Mouse (Mus musculus) megakaryocyte, embryonic 14.5 days (primary cell): ENCODE results near the gene Arhgdia. TPM values are rescaled to one million over a fixed set of nuclear protein-coding genes. Genes with fewer than 3 reads are reported as not detected.
"Not testable (repeated sequence)": the region's sequence is repeated elsewhere in the genome, so short reads cannot be mapped to it uniquely, and the experiment has no call there.

Source experiments
- H3K27me3 ChIP-seq: replicated peaks from 2 replicates; pipeline ENCODE3; 2012; ENCODE audit warnings: inconsistent platforms
- H3K36me3 ChIP-seq: replicated peaks from 2 replicates; pipeline ENCODE3; 2012; ENCODE audit warnings: low read length, inconsistent platforms, mixed read lengths
- H3K4me1 ChIP-seq: 2 replicates; pipeline ENCODE4 v1.6.1; 2012; ENCODE audit warnings: inconsistent platforms
- H3K4me3 ChIP-seq: replicated peaks from 2 replicates; pipeline ENCODE3; 2012; ENCODE audit warnings: moderate library complexity, mild to moderate bottlenecking, inconsistent platforms
- H3K9me3 ChIP-seq: 2 replicates; pipeline ENCODE4 v1.6.1; 2012; ENCODE audit warnings: inconsistent platforms
- FLI1 ChIP-seq: IDR thresholded peaks from 2 replicates; pipeline ENCODE4 v1.6.1; 2012; ENCODE audit warnings: low read length, inconsistent platforms, mixed read lengths
- GATA1 ChIP-seq: IDR thresholded peaks from 3 replicates; pipeline ENCODE4 v1.6.1; 2012; ENCODE audit warnings: mixed read lengths, low read length, inconsistent platforms, borderline replicate concordance
- polyA plus RNA-seq: library from polyadenylated mRNA; stranded (reverse); fragments of >175 nt; gene quantifications from 2 replicates; pipeline ENCODE4 v1.2.3, GENCODE M21; 2012; ENCODE audit warnings: low replicate concordance; ENCODE audit not compliant: insufficient read depth

Arhgdia gene
- polyA plus RNA-seq, 1 experiment = 1,582 TPM

GRCm38 (mm10) chr11:120572752-120573584 lies 8.5 kb downstream of the Arhgdia start, which contains the start of gene P4hb:
P4hb (minus strand) TSS chr11:120573253.
- Histone ChIP-seq H3K36me3 (peaks cover 49% of the 10 kb centered on the region), H3K4me1 (peaks cover 72% of the 10 kb centered on the region), H3K9me3 (no peaks in the 10 kb centered on the region), H3K4me3 (peak within 1 kb of the TSS; percentile 99), H3K27me3 (no peaks in the 10 kb centered on the region)
- TF ChIP-seq GATA1 (no peak), FLI1 (peak; percentile 90; the same call in 1 of the 2 replicates)

- no peaks in the 10 kb centered on the region for H3K9me3 ChIP-seq
- peak overlapping the region; percentile 99 for H3K4me3 ChIP-seq
- TF ChIP-seq FLI1 (no peak), GATA1 (no peak)
- no peaks in the 10 kb centered on the region for H3K27me3 ChIP-seq
- H3K36me3 ChIP-seq = peaks cover 49% of the 10 kb centered on the region
- H3K4me1 ChIP-seq = peaks cover 72% of the 10 kb centered on the region
Observed at GRCm38 (mm10) chr11:120572417-120572751, 9.0 kb downstream of the Arhgdia start.

GRCm38 (mm10) chr11:120571754-120572416 lies 9.5 kb downstream of the Arhgdia start:
- no peaks in the 10 kb centered on the region for H3K9me3 ChIP-seq
- H3K4me3 ChIP-seq = peak overlapping the region; percentile 99
- TF ChIP-seq GATA1 (no peak), FLI1 (no peak)
- peaks cover 72% of the 10 kb centered on the region for H3K4me1 ChIP-seq
- H3K36me3 ChIP-seq = peaks cover 49% of the 10 kb centered on the region
- no peaks in the 10 kb centered on the region for H3K27me3 ChIP-seq

GRCm38 (mm10) chr11:120571122-120571521 lies 10.3 kb downstream of the Arhgdia start:
- Histone ChIP-seq H3K36me3 (peaks cover 49% of the 10 kb centered on the region), H3K4me3 (peak overlapping the region; percentile 99), H3K4me1 (peaks cover 70% of the 10 kb centered on the region), H3K27me3 (no peaks in the 10 kb centered on the region), H3K9me3 (no peaks in the 10 kb centered on the region)
- no peak for TF ChIP-seq GATA1
- TF ChIP-seq FLI1 = no peak

- H3K9me3 ChIP-seq = no peaks in the 10 kb centered on the region
Observed at GRCm38 (mm10) chr11:120568324-120568723, 13.1 kb downstream of the Arhgdia start.

GRCm38 (mm10) chr11:120565114-120565513 lies 16.3 kb downstream of the Arhgdia start:
- peaks cover 41% of the 10 kb centered on the region for H3K4me1 ChIP-seq
- H3K9me3 ChIP-seq = no peaks in the 10 kb centered on the region
- no peak overlapping the region for H3K4me3 ChIP-seq
- H3K36me3 ChIP-seq = peaks cover 91% of the 10 kb centered on the region
- TF ChIP-seq GATA1 (no peak), FLI1 (no peak)
- H3K27me3 ChIP-seq = no peaks in the 10 kb centered on the region

More at GRCm38 (mm10) chr11:120568324-120568723, 13.1 kb downstream of the Arhgdia start:
- H3K36me3 ChIP-seq = peaks cover 73% of the 10 kb centered on the region
- TF ChIP-seq GATA1 (no peak), FLI1 (no peak)
- no peaks in the 10 kb centered on the region for H3K27me3 ChIP-seq
- no peak overlapping the region for H3K4me3 ChIP-seq
- H3K4me1 ChIP-seq = peaks cover 60% of the 10 kb centered on the region

- no peaks in the 10 kb centered on the region for H3K27me3 ChIP-seq
- H3K4me3 ChIP-seq = no peak overlapping the region
- no peak for TF ChIP-seq FLI1
- TF ChIP-seq GATA1 = no peak
- no peaks in the 10 kb centered on the region for H3K9me3 ChIP-seq
- H3K36me3 ChIP-seq = peaks cover 90% of the 10 kb centered on the region
- peaks cover 31% of the 10 kb centered on the region for H3K4me1 ChIP-seq
Observed at GRCm38 (mm10) chr11:120562949-120563348, 18.5 kb downstream of the Arhgdia start.

- no peaks in the 10 kb centered on the region for H3K27me3 ChIP-seq
- no peak for TF ChIP-seq FLI1
- no peak for TF ChIP-seq GATA1
- no peak overlapping the region for H3K4me3 ChIP-seq
- peaks cover 14% of the 10 kb centered on the region for H3K4me1 ChIP-seq
- peaks cover 8% of the 10 kb centered on the region for H3K9me3 ChIP-seq
- H3K36me3 ChIP-seq = peaks cover 75% of the 10 kb centered on the region
Observed at GRCm38 (mm10) chr11:120560952-120561728, 20.3 kb downstream of the Arhgdia start.

- H3K27me3 ChIP-seq, H3K9me3 ChIP-seq, H3K4me3 ChIP-seq: not testable (repeated sequence)
- H3K36me3 ChIP-seq = peaks cover 53% of the 10 kb centered on the region
- peaks cover 24% of the 10 kb centered on the region for H3K4me1 ChIP-seq
Observed at GRCm38 (mm10) chr11:120558843-120559242, 22.6 kb downstream of the Arhgdia start.

- H3K4me3 ChIP-seq = peak overlapping the region; percentile 62
- peaks cover 42% of the 10 kb centered on the region for H3K4me1 ChIP-seq
- H3K27me3 ChIP-seq = no peaks in the 10 kb centered on the region
- TF ChIP-seq FLI1 (no peak), GATA1 (no peak)
- peaks cover 8% of the 10 kb centered on the region for H3K9me3 ChIP-seq
- H3K36me3 ChIP-seq = peaks cover 17% of the 10 kb centered on the region
Observed at GRCm38 (mm10) chr11:120555260-120555659, 26.2 kb downstream of the Arhgdia start.
